Mouse (Mus musculus) induced T-regulatory cell, adult 2 months (primary cell): ENCODE data around the gene Ppp2r5e.
"Not testable (repeated sequence)": the region's sequence is repeated elsewhere in the genome, so short reads cannot be mapped to it uniquely, and the experiment has no call there.

Experiments used
- DNase-seq: peaks from one replicate; pipeline ENCODE4 v3.0.0-alpha.2; 2012; ENCODE audit warnings: low read depth

Ppp2r5e gene

DNA sequence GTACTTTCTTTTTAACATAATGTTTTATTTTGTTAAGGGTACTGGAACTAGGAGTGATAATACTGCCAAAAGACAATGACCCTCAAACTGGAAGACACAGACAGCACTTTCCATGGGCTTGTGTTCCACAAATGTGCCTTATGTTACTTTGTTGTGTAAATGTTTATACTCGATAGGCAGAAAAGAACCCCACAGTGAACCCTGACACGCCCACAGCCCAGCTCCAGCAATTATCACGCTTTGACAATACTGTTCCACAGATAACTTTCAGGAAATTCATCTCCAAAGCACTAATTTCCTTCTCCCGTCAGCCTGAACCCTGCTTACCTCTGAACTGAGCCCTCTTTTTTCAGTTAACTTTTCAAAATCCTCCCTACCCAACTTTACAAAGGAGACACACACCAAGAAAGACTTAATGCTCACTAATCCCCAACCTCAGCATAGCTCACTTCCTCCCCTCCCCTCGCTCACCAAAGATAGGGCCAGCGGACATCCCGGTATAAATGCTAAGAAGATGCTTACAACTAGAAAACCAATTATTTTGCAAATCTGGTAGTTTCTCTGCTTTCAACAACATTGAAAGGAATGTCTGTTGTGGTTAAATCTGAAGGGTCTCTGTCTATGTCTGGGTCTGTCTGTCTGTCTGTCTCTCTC is 58.9 kb downstream of the Ppp2r5e start:
- no peak for DNase-seq

DNA sequence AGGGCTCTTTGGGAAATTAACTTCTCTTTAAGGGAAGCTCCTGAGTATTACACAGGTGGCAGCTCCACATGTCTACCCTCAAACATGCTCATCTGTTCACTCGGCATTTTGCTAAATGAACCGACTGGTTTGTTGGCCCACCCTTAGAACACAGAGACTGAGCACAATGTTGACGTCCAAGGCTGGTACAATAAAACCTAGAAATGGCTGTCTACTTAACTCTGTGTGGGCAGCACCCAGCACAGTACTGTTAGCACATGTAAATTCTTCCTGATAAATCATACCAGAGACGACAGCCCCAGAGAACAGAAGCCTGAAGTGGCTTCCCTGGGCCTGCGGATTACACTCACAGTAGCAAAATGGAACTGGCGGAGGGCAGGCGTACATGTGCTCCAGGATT is 59.5 kb downstream of the Ppp2r5e start:
- no peak for DNase-seq

DNA sequence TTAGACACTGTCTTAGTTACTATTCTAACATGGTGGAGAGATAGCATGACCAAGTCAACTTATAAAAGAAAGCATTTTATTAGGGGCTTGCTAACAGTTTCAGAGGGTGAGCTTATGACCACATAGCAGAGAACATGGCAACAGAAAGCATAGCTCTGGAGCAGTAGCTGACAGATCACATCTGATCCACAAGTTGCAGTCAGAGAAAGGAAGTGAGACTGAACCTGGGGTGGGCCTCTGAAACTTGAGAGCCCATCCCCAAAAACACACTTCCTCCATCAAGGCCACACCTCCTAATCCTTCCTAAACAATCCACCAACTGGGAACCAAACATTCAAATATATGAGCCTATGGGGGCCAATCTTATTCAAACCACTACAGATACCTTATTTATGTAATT is 62.9 kb downstream of the Ppp2r5e start:
- DNase-seq: no peak

DNA sequence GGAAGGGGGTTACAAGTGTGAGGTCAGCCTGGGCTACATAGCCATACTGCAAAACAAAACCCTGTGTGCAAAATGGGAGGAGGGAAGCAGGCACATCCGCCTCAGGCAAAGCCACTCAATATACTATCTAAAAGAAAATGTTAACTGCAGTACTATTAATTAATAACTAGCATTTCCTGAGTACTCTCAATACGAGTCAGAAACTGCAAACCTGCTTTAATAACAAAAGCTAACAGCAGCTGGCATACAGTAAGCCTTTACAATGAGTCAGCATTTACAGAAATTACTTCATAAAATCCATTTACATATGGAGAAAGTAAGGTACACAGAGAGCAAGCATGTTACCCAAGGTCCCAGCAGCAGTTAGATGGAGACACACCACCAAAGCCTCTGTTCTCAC is 64.2 kb downstream of the Ppp2r5e start:
- DNase-seq: no peak

DNA sequence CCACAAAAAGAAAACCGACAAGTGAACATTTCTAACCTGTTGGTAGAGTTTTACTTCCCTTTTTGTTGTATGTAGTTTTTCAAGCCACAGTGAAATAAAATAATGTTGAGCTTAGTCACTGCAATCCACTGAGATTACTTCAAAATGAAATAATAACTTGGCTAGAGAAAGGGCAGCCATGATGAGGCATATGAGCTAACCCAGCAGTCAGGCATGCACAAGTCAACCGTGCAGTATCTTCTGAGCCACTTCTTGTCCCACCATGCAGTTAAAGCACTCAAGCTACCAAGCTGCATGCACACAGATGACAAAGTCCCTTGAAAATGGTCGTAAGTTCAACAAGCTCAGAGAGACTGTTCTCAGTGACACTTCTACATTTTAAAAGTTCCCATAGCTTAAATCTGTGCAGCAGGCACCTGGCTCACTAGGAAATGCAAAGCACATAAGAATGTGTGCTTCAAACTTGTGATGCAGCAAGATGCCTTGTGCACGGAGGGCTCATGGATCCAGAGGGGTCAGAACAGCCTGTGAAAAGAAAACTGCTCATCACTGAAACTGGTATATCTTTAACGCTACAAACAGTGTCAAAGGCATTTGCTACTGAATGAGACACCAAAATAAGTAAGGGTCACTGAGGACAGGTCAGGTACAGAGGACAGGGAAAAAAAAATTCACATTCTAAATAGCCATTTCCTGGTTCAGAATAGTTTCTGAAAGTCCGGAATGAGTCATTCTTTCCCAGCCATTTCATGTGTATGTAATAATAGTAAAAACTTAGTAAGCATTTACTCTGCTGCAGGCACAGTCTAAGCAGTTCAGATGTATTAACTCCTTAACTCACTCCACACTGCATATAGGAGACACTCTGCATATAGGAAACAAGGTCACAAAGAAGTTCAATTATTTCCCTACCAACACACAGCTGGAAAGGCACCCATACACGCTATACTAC is 66.9 kb downstream of the Ppp2r5e start:
- DNase-seq: peak; percentile 9

DNA sequence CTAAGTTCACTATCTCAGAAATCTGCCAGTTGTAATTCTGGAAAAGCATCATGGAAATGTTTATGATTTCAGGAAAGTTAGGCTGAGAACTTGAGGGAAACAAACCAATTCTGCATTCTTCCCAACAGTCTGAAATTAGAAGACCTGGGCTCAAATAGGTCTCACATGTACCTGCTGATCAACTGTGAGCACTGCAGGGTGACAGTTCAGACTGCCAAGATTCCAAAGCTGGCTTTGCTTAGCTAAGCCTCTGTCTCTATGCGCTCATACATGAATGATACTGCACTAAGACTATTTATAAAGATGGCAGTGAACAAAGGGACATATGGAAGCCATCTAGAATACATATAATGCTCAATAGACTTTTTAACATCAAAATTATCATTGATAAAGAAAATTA is 67.7 kb downstream of the Ppp2r5e start:
- DNase-seq: no peak

DNA sequence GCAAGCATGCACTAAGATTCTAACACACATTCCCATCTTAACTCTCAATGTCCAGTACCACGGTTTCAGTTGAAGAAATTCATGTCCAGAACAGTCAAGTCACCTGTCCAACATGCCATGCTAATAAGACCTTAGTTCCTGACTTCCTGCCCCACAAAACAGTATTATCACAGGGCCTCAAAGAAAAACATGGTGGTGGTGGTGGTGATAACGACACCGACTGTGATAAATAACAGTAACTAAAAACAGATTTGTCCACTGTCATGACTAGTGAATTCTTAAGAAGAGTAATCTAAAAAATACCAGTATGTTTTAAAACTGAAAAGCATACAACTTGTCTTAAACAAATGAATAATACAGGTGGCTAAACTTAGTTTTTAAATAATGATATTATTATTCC is 71.8 kb downstream of the Ppp2r5e start:
- no peak for DNase-seq

DNA sequence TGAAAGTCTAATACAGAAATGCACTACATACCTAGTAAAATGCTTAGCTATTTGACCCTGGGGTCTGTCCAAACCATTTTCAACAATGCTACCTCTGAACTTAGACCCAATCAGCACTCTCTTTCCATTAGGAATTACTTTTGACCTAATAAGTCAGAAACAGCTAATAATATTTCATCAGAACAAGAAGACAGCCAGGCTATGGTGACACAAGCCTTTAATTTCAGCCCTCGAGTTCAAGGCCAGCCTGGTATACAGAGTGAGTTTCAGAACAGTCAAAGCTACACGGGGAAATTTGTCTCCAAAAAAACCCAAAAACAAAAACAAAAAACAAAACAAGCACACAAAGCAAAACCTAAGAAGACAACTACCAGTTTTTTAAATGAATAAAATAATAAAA is 73.1 kb downstream of the Ppp2r5e start:
- no peak for DNase-seq

DNA sequence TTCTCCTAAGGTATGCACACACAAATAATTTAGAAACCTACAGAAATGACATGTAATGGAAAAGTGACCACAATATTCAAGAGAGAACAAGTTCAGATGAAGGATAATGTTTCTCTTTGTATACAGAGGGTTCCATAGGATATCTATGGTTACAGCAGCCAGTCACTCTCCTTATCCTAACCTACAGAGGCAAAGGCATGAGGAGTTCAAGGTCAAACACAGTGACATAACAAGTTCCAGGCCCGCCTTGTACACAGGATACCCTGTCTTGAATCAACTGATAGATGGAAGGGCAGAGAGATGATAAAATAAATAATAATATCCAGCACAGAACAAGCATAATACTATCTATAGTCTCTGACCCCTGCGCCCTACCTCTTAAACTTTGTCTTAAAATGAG is 73.7 kb downstream of the Ppp2r5e start:
- DNase-seq: no peak

DNA sequence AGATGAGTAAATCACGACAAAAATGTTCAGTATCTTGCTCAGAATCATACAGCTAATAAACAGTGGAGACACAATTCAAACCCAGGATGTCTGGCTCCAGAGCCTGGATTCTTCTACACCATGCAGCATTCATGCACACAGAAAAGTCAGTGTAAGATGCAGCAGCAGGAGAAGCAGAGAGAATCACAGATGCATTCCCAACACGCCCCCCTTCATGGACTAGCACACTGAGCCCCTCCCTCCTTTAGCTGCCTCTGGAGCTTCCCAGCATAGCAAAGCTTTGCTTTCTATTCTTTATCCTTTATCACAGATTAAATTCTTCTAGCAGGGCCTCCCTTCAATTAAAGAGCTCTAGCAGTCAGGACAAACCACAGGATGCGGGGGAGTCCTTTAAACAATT is 75.7 kb downstream of the Ppp2r5e start:
- DNase-seq: no peak

DNA sequence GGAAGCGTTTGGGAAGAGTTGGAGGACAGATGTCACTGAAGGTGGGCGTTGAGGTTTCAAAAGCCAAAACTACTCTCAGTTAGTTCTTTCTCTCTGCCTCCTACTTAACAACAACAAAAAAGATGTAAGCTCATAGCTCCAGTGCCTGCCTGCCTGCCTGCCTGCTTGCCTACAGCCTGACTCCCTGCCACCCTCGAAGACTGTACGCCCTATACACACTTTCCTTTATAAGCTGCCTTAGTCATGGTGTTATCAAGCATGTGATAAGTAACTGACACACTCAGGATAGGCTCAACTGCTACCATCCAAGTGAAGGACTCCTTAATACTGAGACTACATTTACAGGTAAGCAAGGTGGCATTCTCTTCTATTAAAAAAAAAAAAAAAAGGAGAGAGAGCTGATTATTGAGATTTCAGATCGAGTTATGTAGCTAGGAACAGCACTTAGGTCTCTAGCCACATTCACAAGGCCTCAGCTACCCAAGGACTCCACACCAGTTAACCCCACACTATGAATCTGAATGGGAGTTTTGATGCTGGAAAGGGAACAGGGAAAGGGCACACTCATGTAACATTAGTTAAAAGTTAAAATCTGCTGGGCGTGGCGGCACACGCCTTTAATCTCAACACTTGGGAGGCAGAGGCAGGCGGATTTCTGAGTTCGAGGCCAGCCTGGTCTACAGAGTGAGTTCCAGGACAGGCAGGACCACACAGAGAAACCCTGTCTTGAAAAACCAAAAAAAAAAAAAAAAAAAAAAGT is 76.7 kb downstream of the Ppp2r5e start:
- DNase-seq: no peak

DNA sequence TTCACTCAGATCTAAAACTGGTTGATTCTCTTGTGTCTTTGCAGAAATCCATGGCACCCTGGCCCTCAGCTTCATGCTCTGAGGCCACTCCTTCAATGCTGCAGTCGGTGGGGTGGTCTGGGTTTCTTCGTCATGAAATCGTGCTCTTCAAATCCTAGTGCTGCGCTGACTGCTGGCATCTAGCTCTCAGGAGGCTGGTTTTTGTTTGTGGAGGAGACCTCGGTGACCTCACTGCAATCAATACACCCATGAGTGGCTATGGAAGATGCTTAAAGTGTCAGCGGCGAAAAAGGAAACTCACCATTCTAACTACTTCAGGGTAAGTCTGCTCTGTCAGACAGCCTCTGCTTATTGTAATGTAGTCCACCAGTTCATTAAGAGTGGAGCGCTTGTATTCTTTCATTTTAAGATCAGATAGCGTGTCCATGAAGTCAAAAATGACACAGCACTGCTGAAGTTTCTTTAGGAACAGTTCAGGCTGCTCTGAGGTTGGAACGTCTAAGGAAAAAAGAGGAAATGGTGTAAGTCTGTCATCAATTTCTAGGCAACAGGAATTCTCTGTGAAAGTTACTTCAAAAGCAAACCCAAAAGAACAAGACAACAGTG is 80.6 kb downstream of the Ppp2r5e start:
- DNase-seq: no peak

DNA sequence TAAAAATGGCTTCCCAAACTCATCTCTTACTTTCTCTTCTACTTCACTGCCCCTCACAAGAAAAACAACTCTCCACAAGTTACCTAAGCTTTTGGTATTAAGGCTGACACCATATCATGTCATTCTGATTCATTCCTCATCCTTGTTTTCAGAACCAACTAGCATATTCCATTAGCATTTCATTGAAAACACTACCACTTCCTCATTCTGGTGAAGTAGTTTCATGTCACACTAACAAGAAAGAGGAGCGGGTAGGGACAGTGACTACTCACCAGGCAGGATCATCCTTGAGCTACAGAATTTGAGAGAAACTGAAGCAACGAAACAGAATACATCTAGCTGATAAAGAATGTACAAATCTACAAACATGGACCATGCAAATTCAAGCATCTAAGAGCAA is 84.5 kb downstream of the Ppp2r5e start:
- DNase-seq: no peak

DNA sequence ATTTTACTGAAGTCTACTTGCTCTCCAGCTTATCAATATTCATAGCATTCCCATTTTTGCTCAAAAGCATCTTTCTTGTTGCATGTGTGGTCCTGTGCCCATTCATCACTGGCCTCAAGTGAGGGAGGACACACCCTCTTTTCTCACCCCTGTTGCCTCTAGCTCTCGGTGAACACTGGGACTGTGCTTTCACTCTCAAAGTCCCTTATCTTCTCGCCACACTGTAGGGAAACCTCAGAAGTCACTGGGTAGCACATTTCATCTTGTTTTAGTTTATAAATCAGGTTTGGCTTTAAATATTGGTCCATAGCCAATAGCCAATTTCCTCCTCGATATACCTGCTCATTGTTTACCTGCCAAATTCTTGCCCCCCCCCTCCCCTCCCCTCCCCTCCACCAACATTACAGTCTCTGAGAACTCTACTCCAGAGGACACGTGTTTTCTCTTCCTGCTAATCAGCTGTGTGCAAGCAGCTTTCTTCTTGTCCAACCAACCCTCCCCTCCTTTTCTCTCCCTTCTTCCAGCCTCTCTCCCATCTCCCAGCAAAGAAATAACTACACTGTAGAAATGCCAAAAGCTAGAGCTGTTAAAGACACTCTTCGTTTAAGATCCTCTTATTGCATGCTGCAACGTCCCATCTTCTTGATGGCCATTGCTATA is 90.9 kb downstream of the Ppp2r5e start:
- no peak for DNase-seq

DNA sequence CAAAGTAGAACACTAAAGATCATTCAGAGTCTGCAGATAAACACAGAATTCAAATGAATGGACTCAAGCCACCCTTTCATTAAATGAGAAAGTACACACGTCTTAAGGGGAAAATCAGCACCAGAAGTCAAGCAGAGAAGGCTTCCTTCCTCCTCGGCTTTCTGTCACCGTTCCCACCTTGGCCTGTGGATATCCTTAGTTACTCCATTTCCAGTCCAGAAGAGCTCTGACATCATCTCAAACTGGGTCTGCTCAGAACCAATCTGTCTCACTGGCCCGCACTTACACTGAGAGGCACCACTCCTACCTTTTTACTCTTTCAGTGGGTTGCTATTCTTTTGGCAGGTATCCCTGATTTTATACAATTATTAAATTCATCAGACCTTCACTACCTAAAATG is 93.4 kb downstream of the Ppp2r5e start:
- DNase-seq: no peak

DNA sequence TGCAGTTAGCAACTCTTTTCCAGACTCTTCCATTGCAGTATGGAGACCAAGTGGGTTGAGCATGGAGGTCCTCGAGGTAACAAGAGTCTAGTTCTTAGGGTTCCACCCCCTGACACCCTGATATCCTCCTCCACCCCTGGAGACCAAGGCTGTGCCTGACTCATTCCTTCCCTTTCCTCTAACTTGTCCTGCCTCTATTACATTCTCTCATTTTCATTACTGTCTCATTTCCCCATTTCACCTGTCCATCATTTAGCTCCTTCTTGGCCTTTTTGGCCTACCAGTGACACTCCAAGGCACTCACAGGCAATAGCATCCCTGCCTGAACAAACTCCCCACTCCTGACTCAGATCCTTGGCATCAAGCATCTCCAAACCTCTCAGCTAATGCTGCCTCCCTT is 98.3 kb downstream of the Ppp2r5e start:
- no peak for DNase-seq

DNA sequence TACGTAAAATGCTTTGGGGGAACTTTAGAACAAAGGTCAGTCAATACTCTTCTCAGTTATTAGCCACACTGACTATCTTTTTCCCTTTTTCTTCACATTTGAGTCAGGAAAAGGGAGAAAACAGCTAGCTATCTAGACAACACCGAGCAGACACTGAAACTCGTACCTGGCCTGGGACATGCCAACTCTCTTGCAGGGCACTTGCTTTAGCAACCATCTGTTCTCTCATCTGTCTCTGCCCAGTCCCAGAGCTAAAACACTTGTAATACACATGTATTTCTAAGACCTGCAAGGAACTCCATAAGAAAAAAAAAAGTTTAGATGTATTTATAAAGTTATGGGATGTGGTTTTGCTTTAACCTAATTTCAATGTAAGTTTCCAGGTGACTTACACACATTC is 100.4 kb downstream of the Ppp2r5e start:
- DNase-seq: no peak

DNA sequence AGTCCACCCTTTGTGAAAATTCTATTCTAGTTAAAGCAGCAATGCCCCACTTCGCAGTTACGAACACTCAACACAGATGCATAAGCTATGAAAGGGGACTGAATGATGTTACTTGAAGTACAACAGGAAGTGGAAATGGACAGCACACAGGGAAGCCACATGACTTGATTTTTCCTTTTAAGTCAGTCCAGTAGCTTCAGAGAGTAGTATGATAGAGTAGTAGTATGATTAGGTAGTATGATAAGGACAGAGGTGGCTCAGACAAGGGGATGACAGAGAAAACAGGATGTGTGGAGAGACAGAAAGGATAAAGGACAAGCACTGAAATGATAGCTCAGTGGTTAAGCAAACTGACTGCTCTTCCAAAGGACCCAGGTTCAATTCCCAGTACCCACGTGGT is 101.4 kb downstream of the Ppp2r5e start:
- DNase-seq: peak; percentile 13

DNA sequence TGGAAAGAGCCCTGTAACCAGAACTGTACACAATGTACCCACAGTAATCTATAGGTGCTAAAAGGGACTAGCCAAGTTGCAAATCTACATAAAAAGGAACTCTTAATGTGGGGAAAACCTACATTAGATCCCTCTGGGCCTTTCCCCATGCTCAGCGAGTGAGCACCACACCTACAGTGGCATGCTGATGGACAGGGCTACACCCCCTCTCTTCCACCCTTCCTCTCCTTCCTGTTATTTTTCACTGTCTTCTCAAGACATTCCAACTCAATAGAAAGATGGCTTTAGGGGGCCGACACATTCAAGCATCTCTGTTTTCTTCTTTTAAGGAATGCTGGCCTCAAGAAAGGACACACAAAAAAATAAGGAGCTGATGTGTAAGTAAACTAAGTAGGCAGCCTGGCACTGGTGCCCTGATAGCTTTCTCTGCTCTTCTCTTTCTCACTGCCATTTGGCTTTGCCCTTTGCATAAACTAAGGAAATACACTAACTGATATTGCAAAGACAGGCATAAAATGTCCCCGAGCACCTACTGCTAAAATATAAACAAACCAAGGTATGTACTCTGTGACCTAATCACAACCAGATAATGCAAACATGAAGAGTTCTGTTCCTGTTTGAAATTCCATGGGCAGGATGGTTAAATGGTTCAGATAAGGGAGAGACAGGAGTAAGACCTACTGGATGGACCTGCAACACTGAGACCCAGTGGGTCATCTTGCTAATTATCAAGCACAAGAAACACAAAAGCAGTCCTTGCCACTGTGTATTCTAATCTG is 103.3 kb downstream of the Ppp2r5e start:
- no peak for DNase-seq

DNA sequence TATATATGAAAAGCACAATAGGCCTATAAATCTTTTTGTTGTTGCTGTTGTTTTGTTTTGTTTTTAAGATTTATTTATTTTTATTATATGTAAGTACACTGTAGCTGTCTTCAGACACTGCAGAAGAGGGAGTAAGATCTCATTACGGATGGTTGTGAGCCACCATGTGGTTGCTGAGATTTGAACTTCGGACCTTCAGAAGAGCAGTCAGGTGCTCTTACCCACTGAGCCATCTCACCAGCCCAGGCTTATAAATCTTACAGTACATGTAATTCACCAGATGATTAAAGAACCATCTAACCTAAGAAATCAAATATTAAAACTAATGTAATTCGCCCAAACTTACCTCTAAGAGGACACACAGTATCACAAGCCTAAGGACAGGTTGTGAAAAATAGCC is 103.9 kb downstream of the Ppp2r5e start:
- DNase-seq: not testable (repeated sequence)

DNA sequence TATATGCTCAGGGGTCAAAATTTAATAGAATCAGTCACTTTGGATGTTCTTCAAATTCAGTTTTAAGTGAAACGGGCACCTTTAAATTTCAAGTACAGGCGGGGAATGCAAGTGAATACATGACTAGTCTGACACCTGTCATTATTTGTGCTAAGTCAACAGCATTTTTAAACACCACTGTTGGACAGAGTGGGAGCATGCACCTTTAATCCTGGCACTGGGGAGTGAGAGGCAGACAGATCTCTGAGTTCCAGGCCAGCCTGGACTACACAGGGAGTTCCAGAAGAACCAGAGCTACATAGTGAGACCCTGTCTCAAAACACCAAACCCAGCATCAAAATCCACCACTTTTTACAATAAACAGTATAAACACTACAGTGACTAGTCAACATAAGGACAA is 108.5 kb downstream of the Ppp2r5e start:
- DNase-seq: no peak
